Mouse (Mus musculus) ES-E14 (cell line): ENCODE measurements around the gene Tubgcp3. TPM values are rescaled to one million over a fixed set of nuclear protein-coding genes. Genes with fewer than 3 reads are reported as not detected.

Experiments used
- DNase-seq: peaks from one replicate; pipeline ENCODE4 v3.0.0-alpha.2; 2013; ENCODE audit warnings: low read depth, low spot score
- H3K27ac ChIP-seq: 2 replicates; pipeline ENCODE4 v1.5.1; 2012; ENCODE audit warnings: low read depth, mild to moderate bottlenecking, low read length, moderate library complexity, mixed read lengths; ENCODE audit not compliant: poor library complexity, insufficient read depth, severe bottlenecking
- H3K36me3 ChIP-seq: 2 replicates; pipeline ENCODE4 v1.6.1; 2012; ENCODE audit warnings: mild to moderate bottlenecking, low read length, moderate library complexity, mixed read lengths; ENCODE audit not compliant: control insufficient read depth, poor library complexity, insufficient read depth, severe bottlenecking
- H3K4me1 ChIP-seq, 2 experiments: fragments of 150-350 bp in 1 of 2; sonication (generic) in 1 of 2; 2 replicates each; pipeline ENCODE4 v1.6.1; 2012; ENCODE audit warnings: low read length in 2 of 2, mild to moderate bottlenecking in 1 of 2, mixed read lengths in 1 of 2; ENCODE audit not compliant: control insufficient read depth in 2 of 2, insufficient read depth in 2 of 2, poor library complexity in 1 of 2
- H3K4me3 ChIP-seq, 2 experiments: fragments of 150-350 bp in 1 of 2; sonication (generic) in 1 of 2; 2 replicates each; pipeline ENCODE4 v1.5.1; 2012; ENCODE audit warnings: low read length in 2 of 2, low read depth in 1 of 2, mild to moderate bottlenecking in 1 of 2, mixed read lengths in 1 of 2; ENCODE audit not compliant: insufficient read depth in 1 of 2, poor library complexity in 1 of 2, severe bottlenecking in 1 of 2
- H3K9ac ChIP-seq: 2 replicates; pipeline ENCODE4 v1.6.1; 2012; ENCODE audit warnings: low read depth, mild to moderate bottlenecking, low read length, mixed read lengths; ENCODE audit not compliant: poor library complexity, insufficient read depth, severe bottlenecking
- H3K9me3 ChIP-seq: fragments of 150-350 bp; sonication (generic); 2 replicates; pipeline ENCODE4 v1.6.1; 2012; ENCODE audit warnings: low read depth, mild to moderate bottlenecking, low read length; ENCODE audit not compliant: control insufficient read depth, insufficient read depth
- CHD2 ChIP-seq: IDR thresholded peaks from 2 replicates; pipeline ENCODE4 v1.6.1; 2014; ENCODE audit warnings: mild to moderate bottlenecking, low read depth, low read length, inconsistent platforms
- HCFC1 ChIP-seq: IDR thresholded peaks from 2 replicates; pipeline ENCODE4 v1.6.1; 2012; ENCODE audit warnings: low read length, inconsistent platforms, borderline replicate concordance; ENCODE audit not compliant: insufficient read depth
- MAFK ChIP-seq: IDR thresholded peaks from 2 replicates; pipeline ENCODE4 v1.6.1; 2014; ENCODE audit warnings: mild to moderate bottlenecking, low read depth, low read length, inconsistent platforms; ENCODE audit not compliant: insufficient read depth
- ZC3H11A ChIP-seq: IDR thresholded peaks from 2 replicates; pipeline ENCODE4 v1.6.1; 2012; ENCODE audit warnings: low read depth, mild to moderate bottlenecking, inconsistent platforms, low read length, borderline replicate concordance
- ZNF384 ChIP-seq: IDR thresholded peaks from 2 replicates; pipeline ENCODE4 v1.6.1; 2012; ENCODE audit warnings: low read depth, low read length, inconsistent platforms
- in situ Hi-C, 2 experiments: fragments of 600-800 bp; cut with MboI; formaldehyde crosslinking; loops; one replicate each; pipeline ENCODE4 v1.15.1; 2025; ENCODE audit warnings: low sequenced_read_pairs in 2 of 2, inconsistent platforms in 1 of 2; ENCODE audit not compliant: unreplicated experiment in 2 of 2
- total RNA-seq: library from RNA; depleted of rRNA; stranded (reverse); fragments of 300-350 nt; gene quantifications from 2 replicates; pipeline ENCODE4 v1.2.3, GENCODE M21; 2012

Tubgcp3 gene
- total RNA-seq, 1 experiment, result 24.5 TPM

GRCm38 (mm10) chr8:12703597-12703996 lies 31.5 kb upstream of the Tubgcp3 start:
- H3K27ac ChIP-seq, result no peak overlapping the region
- no peak overlapping the region for H3K9ac ChIP-seq
- H3K9me3 ChIP-seq, result no peaks in the 10 kb centered on the region
- H3K4me1 ChIP-seq, result peaks cover 2 to 6% of the 10 kb centered on the region in 2 experiments; a peak in 1 of 4 replicates
- no peak for DNase-seq
- no peaks in the 10 kb centered on the region for H3K36me3 ChIP-seq
- no peak overlapping the region for H3K4me3 ChIP-seq
- TF ChIP-seq ZNF384 (no peak), ZC3H11A (no peak), MAFK (no peak), HCFC1 (no peak)
- in situ Hi-C loops, result no loop called here

- no peak overlapping the region for H3K27ac ChIP-seq
- no peak for DNase-seq
- in situ Hi-C loops, result no loop called here
Measured at GRCm38 (mm10) chr8:12702290-12702689, 30.2 kb upstream of the Tubgcp3 start.

GRCm38 (mm10) chr8:12698660-12699277 lies 26.7 kb upstream of the Tubgcp3 start:
- Histone ChIP-seq H3K9ac (no peak overlapping the region), H3K9me3 (no peaks in the 10 kb centered on the region), H3K36me3 (no peaks in the 10 kb centered on the region), H3K27ac (no peak overlapping the region), H3K4me3 (no peak overlapping the region), H3K4me1 (peaks cover 2 to 13% of the 10 kb centered on the region in 2 experiments; a peak in 1 of 4 replicates)
- TF ChIP-seq HCFC1 (no peak), MAFK (no peak), CHD2 (no peak), ZNF384 (no peak), ZC3H11A (no peak)
- in situ Hi-C loops, result no loop called here
- no peak for DNase-seq

More at GRCm38 (mm10) chr8:12702290-12702689, 30.2 kb upstream of the Tubgcp3 start:
- Histone ChIP-seq H3K9ac (no peak overlapping the region), H3K36me3 (no peaks in the 10 kb centered on the region), H3K4me3 (no peak overlapping the region), H3K9me3 (no peaks in the 10 kb centered on the region), H3K4me1 (peaks cover 2 to 7% of the 10 kb centered on the region in 2 experiments; a peak in 1 of 4 replicates)
- TF ChIP-seq MAFK (no peak), ZNF384 (no peak), CHD2 (no peak), ZC3H11A (no peak), HCFC1 (no peak)

GRCm38 (mm10) chr8:12688851-12689250 lies 16.8 kb upstream of the Tubgcp3 start:
- H3K4me1 ChIP-seq, result no peaks in the 10 kb centered on the region
- no peaks in the 10 kb centered on the region for H3K9me3 ChIP-seq
- no peak for DNase-seq
- TF ChIP-seq ZNF384, result no peak
- TF ChIP-seq MAFK, result no peak
- TF ChIP-seq HCFC1, result no peak
- TF ChIP-seq ZC3H11A, result no peak
- no peak for TF ChIP-seq CHD2
- no peak overlapping the region for H3K27ac ChIP-seq
- in situ Hi-C loops, result no loop called here
- H3K36me3 ChIP-seq, result no peaks in the 10 kb centered on the region
- H3K4me3 ChIP-seq, result no peak overlapping the region
- no peak overlapping the region for H3K9ac ChIP-seq

DNA sequence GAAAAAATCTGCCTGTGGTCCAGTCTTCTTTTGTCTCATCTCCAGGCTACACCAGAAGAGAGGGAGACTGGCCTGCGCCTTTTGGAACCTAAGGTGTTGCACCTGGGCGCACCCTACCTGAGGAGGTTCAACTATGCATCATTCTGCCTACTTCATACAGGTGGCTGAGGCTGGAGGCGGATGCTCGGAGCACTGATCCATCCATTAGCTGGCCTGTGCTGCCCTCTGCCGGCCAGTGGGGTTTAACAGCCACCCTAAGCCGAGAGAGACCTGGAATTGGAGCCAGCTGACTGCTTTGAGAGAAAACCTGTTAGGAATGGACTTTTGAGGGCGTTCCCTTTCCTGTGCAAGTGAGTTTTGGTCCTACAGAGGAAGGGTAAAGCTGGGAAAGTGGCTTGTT lies 5.5 kb upstream of the Tubgcp3 start:
- in situ Hi-C loops, result no loop called here
- Histone ChIP-seq H3K36me3 (no peaks in the 10 kb centered on the region), H3K4me3 (no peak overlapping the region), H3K4me1 (no peaks in the 10 kb centered on the region; a peak in 1 of 4 replicates), H3K27ac (no peak overlapping the region), H3K9me3 (no peaks in the 10 kb centered on the region), H3K9ac (no peak overlapping the region)
- DNase-seq, result peak; percentile 71
- TF ChIP-seq ZNF384, result no peak
- TF ChIP-seq ZC3H11A, result peak; percentile 88
- TF ChIP-seq CHD2, result no peak
